Mouse (Mus musculus): Measurements from ENCODE around the gene Map4k4.

Gene Map4k4

GRCm38 (mm10) chr1:39901063-39901811 is 524 bp downstream of the Map4k4 start:
- peak; percentile 55 to 72 for DNase-seq

- DNase-seq, result peak; percentile 63 to 65
These were observed 1.4 kb downstream of the Map4k4 start for GRCm38 (mm10) chr1:39901851-39902703.

DNA sequence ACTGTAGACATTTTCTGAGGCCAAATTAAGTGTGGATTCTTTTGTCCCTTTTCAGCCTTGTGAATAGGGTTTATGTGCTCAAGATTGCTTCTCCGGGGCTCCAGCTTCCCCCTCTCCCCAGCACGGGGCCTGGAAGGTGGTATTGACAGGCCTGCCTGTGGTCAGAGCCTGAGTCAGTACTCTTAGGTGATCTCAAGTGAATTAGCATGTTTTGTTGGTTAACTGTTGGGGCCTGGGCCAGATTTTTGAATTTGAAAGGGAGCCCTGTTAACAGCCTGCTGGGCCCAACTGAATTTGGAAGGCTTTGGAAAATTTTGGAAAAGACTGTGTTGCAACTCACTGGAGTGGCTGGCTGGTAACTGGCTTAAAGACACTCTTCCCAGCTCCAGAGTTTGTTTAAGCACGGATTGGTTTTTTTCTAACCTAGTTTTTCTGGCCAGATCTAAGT is 2.0 kb downstream of the Map4k4 start:
- DNase-seq, result peak; percentile 63 to 65

- no peak for DNase-seq
These were observed 4.0 kb downstream of the Map4k4 start for GRCm38 (mm10) chr1:39904720-39905119.

DNA sequence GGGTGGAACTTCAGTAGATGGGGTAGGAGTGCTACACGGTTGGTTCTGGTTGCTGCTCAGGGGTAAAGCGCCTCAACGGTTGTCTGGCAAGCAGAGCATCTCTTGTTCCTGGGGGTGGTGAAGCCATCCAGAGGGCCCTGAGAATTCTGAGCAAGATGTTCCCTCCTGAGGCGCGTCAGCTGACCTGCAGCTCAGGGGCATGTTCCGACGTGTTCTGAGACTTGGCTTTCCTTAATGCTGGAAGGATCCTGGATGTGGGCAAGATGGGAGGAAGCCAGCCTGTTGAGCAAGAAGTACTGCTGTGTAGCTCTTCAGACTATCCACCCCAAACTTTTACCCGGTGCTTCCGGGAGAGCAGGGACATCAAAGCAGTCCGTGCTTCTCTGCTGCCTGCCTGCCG is 6.2 kb downstream of the Map4k4 start:
- no peak for DNase-seq

GRCm38 (mm10) chr1:39908976-39909375 is 8.3 kb downstream of the Map4k4 start:
- DNase-seq, result no peak

- peak; percentile 56 to 63 for DNase-seq
These were observed 10.7 kb downstream of the Map4k4 start for GRCm38 (mm10) chr1:39911446-39911845.

DNA sequence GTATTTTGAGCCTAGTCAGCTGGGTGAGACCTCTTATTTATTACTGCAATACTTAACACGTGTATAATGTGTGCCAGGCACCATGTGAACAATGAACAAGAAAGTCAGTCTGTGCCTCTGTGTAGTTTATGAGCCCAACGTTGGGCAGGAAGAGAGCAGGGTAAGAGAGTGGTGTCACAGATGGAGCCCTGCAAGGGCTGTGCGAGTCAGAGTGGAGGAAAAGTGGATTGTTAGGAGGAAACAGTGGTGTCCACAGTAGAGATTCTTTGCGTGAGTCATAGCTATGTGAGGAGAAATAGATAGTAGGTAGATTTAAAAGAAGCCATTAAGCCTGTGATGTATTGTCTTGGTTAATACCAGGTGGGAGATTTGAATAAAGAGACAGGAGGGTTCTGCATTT is 12.5 kb downstream of the Map4k4 start:
- DNase-seq, result no peak

GRCm38 (mm10) chr1:39916144-39916543 is 15.4 kb downstream of the Map4k4 start:
- no peak for DNase-seq

DNA sequence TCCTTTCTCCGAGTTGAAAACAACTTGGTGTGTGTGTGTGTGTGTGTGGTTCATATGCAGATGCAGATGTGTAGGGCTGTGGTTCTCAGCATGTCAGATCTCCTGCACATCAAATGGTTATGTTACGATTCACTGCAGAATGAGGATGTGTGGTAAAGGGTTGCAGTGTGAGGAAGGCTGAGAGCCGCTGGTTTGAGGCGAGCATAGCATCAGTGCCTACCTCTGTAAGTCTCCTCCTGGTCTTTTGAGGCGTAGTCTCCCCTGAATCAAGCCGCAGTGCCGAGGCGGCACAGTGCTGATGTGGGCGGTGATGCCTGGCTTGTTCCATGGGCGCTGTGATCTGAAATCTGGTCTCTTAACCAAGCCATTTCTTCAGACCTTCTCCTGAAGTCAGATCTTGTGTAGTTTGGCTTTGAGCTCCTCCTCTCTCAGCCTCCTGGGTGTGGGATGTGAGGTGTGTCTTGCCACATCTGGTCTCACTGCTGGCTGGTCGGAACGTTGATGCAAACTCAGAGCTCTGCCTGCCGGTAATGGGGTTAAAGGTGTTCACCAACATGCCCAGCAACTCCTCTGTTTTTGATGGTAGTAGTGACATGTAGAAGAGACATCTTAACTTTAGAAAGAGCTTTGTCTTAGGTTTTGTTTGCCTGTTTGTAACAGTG is 17.3 kb downstream of the Map4k4 start:
- no peak for DNase-seq

- no peak for DNase-seq
These were observed 17.9 kb downstream of the Map4k4 start for GRCm38 (mm10) chr1:39918517-39919115.

GRCm38 (mm10) chr1:39920616-39921015 is 19.9 kb downstream of the Map4k4 start:
- DNase-seq, result no peak

- no peak for DNase-seq
These were observed 21.3 kb downstream of the Map4k4 start for GRCm38 (mm10) chr1:39921996-39922395.

GRCm38 (mm10) chr1:39922714-39923113 is 22.0 kb downstream of the Map4k4 start:
- DNase-seq, result no peak

- DNase-seq, result no peak
These were observed 23.0 kb downstream of the Map4k4 start for GRCm38 (mm10) chr1:39923395-39924337.

GRCm38 (mm10) chr1:39931055-39931454 is 30.3 kb downstream of the Map4k4 start:
- no peak for DNase-seq

- DNase-seq, result no peak
These were observed 31.6 kb downstream of the Map4k4 start for GRCm38 (mm10) chr1:39932216-39932739.

DNA sequence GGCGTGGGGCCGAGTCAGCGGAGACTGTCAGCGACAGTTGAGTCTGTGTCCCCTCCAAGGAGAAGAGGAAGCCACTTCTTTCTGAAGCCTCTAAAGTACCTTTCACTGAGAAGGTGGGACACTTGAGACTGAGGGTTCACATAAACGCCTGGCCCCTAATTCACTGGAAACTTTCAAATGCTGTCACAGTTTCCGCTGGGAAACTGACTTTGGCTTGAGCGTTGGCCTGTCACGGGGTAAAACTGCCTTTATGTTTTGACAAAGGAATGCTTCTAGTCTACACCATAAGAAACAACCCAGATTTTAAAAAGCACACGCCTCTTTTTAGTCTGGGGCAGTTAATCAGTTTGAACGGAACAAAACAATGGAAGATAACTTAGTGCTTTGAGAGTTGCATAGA is 32.2 kb downstream of the Map4k4 start:
- no peak for DNase-seq

DNA sequence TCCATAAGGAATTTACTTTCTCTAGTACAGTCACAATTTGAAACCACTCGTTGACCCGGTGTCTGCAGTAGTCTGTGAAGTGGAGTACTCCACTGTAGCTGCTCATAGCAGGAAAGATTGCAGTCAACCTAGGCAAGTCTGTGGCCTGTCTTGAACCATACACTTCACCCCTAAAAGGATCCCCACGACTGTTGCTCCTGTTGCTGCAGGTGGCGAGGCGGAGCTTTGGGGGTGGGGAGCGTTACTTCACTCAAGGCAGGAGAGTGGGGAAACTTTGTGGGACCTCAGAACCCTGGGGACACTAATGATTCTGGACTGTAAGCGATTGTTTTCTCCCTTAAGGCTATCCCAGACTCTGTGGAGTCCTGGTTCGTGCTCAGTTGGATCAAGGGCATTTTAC is 34.2 kb downstream of the Map4k4 start:
- no peak for DNase-seq

DNA sequence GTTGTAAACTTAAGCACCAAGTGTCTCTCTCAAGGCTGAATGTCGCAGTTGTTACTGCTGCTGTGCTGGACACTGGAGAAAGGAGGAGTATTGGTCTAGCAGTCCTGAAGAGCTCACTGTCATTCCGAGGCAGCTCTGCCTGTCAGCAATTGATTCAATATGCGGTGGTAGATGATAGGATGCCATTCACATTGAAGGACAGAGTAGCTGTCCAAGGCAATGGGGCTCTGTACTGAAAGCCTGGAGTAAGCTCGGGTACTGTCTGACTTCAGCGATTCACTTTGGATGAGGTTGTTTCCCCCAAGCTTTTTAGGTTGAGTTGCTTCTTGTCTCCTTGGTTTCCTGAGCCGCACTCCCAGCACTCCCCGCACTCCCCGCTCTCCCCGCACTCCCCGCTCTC is 34.9 kb downstream of the Map4k4 start:
- no peak for DNase-seq

- peak; percentile 77 to 78 for DNase-seq
These were observed 35.7 kb downstream of the Map4k4 start for GRCm38 (mm10) chr1:39936332-39936802.

Measured in cerebellum, adult 18-20 months (tissue).